Mouse (Mus musculus) lung, postnatal 0 days (tissue): Measurements from ENCODE around the gene Retreg1.

Experiments
- CTCF ChIP-seq: IDR thresholded peaks from 2 replicates; pipeline ENCODE4 v1.5.1; 2016; ENCODE audit warnings: antibody characterized with exemption, mild to moderate bottlenecking
- EP300 ChIP-seq: IDR thresholded peaks from 2 replicates; pipeline ENCODE4 v1.6.1; 2016; ENCODE audit warnings: antibody characterized with exemption, mild to moderate bottlenecking, control low read depth

DNA sequence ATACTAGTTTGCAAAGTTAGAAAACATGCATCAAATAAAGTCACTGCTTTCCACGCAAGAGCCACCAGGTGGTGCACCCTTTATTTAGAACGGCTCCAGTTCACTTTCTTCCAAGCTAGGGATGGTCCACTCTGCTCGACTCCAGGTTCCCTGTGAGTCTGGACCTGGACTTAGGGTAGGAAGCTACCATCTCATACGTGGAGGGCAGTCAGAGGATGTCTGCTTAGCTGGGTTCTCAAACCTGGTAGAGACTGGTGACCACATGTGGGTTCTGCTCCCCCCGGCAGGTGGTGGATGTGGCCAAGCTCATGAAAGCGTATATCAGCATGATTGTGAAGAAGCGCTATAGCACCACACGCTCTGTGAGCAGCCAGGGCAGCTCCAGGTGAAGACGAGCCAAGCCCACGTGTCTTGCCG, 31.1 kb upstream of the Retreg1 start:
- peak; percentile 46 for TF ChIP-seq CTCF
- TF ChIP-seq EP300 = no peak
